Mouse (Mus musculus) liver, embryonic 11.5 days (tissue): Measurements from ENCODE around the gene Ddx54. TPM values are rescaled to one million over a fixed set of nuclear protein-coding genes. Genes with fewer than 3 reads are reported as not detected.
A peak's percentile ranks its signal among the peaks of the same experiment; 100 is the strongest.

Source experiments
- ATAC-seq: fragments of 200-750 bp; cut with Nextera tagmentation; replicated peaks from 2 replicates; pipeline ENCODE4 v1.8.0; 2017; ENCODE audit warnings: moderate number of reproducible peaks, mild to moderate bottlenecking, moderate TSS enrichment, moderate library complexity; ENCODE audit not compliant: low FRiP score
- DNase-seq: peaks from one replicate; pipeline ENCODE4 v3.0.0-alpha.2; 2017; ENCODE audit warnings: low spot score
- H3K27ac ChIP-seq: fragments of 300-500 bp; sonication (generic); 2 replicates; pipeline ENCODE4 v1.5.1; 2014; ENCODE audit warnings: mild to moderate bottlenecking, low read depth, low read length, control low read depth
- H3K27me3 ChIP-seq: fragments of 300-500 bp; sonication (generic); replicated peaks from 2 replicates; pipeline ENCODE4 v1.6.1; 2014; ENCODE audit warnings: low read length, mixed read lengths; ENCODE audit not compliant: control insufficient read depth, insufficient read depth
- H3K36me3 ChIP-seq: fragments of 300-500 bp; sonication (generic); 2 replicates; pipeline ENCODE4 v1.6.1; 2014; ENCODE audit warnings: mild to moderate bottlenecking, low read length, moderate library complexity, mixed read lengths; ENCODE audit not compliant: control insufficient read depth, insufficient read depth
- H3K4me1 ChIP-seq: fragments of 300-500 bp; sonication (generic); replicated peaks from 2 replicates; pipeline ENCODE4 v1.6.1; 2014; ENCODE audit warnings: low read length, mixed read lengths; ENCODE audit not compliant: control insufficient read depth, insufficient read depth
- H3K4me2 ChIP-seq: fragments of 300-500 bp; sonication (generic); 2 replicates; pipeline ENCODE4 v1.6.1; 2014; ENCODE audit warnings: mild to moderate bottlenecking, control low read depth, moderate library complexity
- H3K4me3 ChIP-seq: fragments of 300-500 bp; sonication (generic); 2 replicates; pipeline ENCODE4 v1.5.1; 2014; ENCODE audit warnings: low read depth, low read length, control low read depth
- H3K9ac ChIP-seq: fragments of 300-500 bp; sonication (generic); 2 replicates; pipeline ENCODE4 v1.6.1; 2014; ENCODE audit warnings: low read depth, low read length, control low read depth
- H3K9me3 ChIP-seq: fragments of 300-500 bp; sonication (generic); 2 replicates; pipeline ENCODE4 v1.6.1; 2016; ENCODE audit warnings: low read length, inconsistent platforms, mixed read lengths; ENCODE audit not compliant: control insufficient read depth
- WGBS: fragments of 180-500 bp; shearing (Covaris S2); extraction: QIAGEN DNeasy Blood & Tissue Kit; methylation state at CpG from one replicate; pipeline ENCODE4 v1.1.7; 2014; 5-methylcytosine and 5-hydroxymethylcytosine counted together
- polyA plus RNA-seq: library from polyadenylated mRNA; unstranded; fragments of >200 nt; fragmentation: Nextera tagmentation; extraction: Ambion mirVana; gene quantifications from 2 replicates; pipeline ENCODE4 v1.2.1, GENCODE M21; 2014

Gene Ddx54
- polyA plus RNA-seq, 1 experiment from 2014 or later = 46.7 TPM

DNA sequence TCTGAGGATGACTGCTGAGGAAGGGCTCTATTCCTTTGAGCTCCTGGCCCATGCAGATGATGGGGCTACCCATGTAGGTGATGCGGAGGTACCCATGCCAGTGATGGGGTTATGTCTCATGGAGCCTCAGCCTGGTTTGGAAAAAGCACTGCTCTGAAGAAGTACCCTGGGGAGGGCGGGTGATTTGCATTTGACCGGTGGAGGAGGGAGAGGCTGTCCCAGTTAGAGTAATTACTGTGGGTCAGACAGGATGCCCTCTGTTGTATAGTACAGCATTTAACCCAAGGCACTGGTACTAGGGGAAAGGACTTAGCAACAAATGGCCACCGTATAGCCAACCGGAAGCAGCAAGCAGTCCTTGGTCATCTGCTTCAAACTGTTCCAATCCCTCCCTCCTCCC, 22.3 kb downstream of the Ddx54 start:
- Histone ChIP-seq H3K4me3 (no peak overlapping the region), H3K4me1 (0 out of 2 replicates have a peak, but pooled peaks cover 3% of the 10 kb centered on the region), H3K27me3 (peaks cover 15% of the 10 kb centered on the region), H3K4me2 (no peak overlapping the region), H3K9me3 (no peaks in the 10 kb centered on the region), H3K27ac (no peak overlapping the region), H3K9ac (no peak overlapping the region), H3K36me3 (no peaks in the 10 kb centered on the region)
- DNase-seq = no peak
- no peak for ATAC-seq
- 48% methylated on average over 5 of the region's 5 CpGs for WGBS

GRCm38 (mm10) chr5:120635633-120636032, 23.1 kb downstream of the Ddx54 start:
- Histone ChIP-seq H3K4me3 (no peak overlapping the region), H3K9me3 (no peaks in the 10 kb centered on the region), H3K9ac (no peak overlapping the region), H3K27ac (no peak overlapping the region), H3K4me2 (no peak overlapping the region), H3K27me3 (peaks cover 9% of the 10 kb centered on the region), H3K36me3 (no peaks in the 10 kb centered on the region), H3K4me1 (0 out of 2 replicates have a peak, but pooled peaks cover 3% of the 10 kb centered on the region)
- no peak for DNase-seq
- no peak for ATAC-seq
- WGBS = 81% methylated on average over 5 of the region's 5 CpGs

GRCm38 (mm10) chr5:120640094-120640493, 27.6 kb downstream of the Ddx54 start:
- no peak for DNase-seq
- Histone ChIP-seq H3K27me3 (0 out of 2 replicates have a peak, but pooled peaks cover 7% of the 10 kb centered on the region), H3K36me3 (no peaks in the 10 kb centered on the region), H3K9me3 (no peaks in the 10 kb centered on the region), H3K9ac (no peak overlapping the region), H3K27ac (no peak overlapping the region), H3K4me2 (no peak overlapping the region), H3K4me1 (0 out of 2 replicates have a peak, but pooled peaks cover 3% of the 10 kb centered on the region), H3K4me3 (no peak overlapping the region)
- WGBS = 86% methylated on average over 7 of the region's 7 CpGs
- ATAC-seq = no peak

DNA sequence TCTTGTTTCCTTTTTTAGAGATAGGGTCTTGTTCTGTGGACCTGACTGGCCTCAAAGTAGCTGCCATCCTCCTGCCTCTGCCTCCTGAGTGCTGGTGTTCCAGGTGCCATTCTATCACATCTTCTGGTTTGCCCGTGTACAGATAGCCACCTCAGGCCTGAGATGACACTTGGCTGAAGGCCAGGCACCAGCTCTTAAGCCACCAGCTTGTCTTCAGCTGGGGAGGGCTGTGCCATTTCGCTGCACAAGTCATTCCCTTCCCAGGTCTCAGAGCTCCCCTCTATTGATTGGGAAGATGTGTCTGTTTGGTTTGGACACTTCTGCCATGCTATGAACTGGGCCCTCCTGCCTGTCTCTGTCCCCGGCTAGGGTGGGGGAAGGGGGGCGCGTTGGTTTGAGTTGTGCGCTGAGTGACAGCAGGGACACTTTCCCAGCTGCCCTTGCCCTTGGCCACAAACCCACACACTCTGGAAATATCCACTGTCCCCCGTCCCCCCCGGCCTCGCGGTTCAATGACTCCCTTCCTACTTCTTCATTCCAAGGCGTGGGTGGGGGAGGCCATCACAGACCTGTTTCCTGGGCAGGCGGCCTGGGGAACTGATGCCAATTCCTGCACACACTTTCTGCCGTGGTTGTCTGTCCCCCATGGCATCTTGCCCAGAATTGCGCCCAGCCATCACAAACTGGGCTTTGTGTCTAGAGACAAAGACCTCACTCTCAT, 31.0 kb downstream of the Ddx54 start:
- Histone ChIP-seq H3K4me3 (no peak overlapping the region), H3K9ac (no peak overlapping the region), H3K27ac (no peak overlapping the region), H3K4me2 (no peak overlapping the region), H3K9me3 (no peaks in the 10 kb centered on the region), H3K4me1 (peaks cover 8% of the 10 kb centered on the region), H3K27me3 (peaks cover 27% of the 10 kb centered on the region), H3K36me3 (no peaks in the 10 kb centered on the region)
- DNase-seq (no peak), ATAC-seq (no peak)
- WGBS = 44% methylated on average over 14 of the region's 14 CpGs

DNA sequence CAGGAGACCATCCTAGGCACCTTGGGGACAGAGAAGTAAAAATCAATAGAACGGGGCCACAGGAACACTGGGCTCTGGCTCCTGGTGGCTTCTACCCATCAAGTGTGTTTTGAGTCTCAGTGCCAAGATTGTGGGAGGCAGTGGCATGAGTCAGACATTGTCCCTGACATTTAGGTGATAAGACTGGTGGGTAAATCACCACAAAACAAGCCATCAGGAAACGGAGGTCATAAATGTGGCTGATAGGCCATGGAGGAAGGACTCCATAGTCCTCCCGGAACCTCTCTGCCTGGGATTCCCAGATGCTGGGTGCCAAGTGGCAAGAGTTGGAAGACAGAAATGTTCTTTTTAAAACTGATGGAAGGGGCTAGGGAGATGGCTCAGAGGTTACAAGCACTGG, 31.7 kb downstream of the Ddx54 start:
- Histone ChIP-seq H3K4me1 (peaks cover 14% of the 10 kb centered on the region), H3K4me3 (no peak overlapping the region), H3K4me2 (no peak overlapping the region), H3K27me3 (peaks cover 34% of the 10 kb centered on the region), H3K36me3 (no peaks in the 10 kb centered on the region), H3K9ac (no peak overlapping the region), H3K9me3 (no peaks in the 10 kb centered on the region), H3K27ac (no peak overlapping the region)
- 38% methylated on average over 3 of the region's 3 CpGs for WGBS
- ATAC-seq = no peak
- DNase-seq = no peak

DNA sequence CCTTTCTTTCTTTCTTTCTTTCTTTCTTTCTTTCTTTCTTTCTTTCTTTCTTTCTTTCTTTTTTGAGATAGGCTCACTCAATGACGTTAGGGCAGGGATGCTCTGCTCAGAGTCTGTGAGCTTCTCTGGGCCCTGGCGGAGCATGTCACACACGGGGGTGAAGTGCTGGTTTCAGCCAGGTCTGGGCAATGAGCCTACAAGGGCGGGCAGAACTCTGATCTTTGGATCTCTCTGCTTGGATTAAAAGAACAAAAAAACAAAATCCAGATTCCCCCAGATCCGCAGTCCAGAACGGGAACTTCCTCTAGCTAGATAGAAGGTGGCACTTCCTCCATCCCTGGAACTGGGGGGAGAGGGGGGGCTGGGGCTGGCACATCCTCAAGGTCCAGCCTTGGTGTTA, 33.3 kb downstream of the Ddx54 start:
- WGBS = 51% methylated on average over 6 of the region's 6 CpGs
- Histone ChIP-seq H3K4me2 (no peak overlapping the region), H3K36me3 (no peaks in the 10 kb centered on the region), H3K27ac (no peak overlapping the region), H3K9me3 (no peaks in the 10 kb centered on the region), H3K4me1 (peaks cover 18% of the 10 kb centered on the region), H3K9ac (no peak overlapping the region), H3K27me3 (peaks cover 50% of the 10 kb centered on the region), H3K4me3 (no peak overlapping the region)
- ATAC-seq (no peak), DNase-seq (no peak)

- Histone ChIP-seq H3K4me1 (peaks cover 18% of the 10 kb centered on the region), H3K9ac (no peak overlapping the region), H3K4me2 (no peak overlapping the region), H3K27me3 (peaks cover 53% of the 10 kb centered on the region), H3K36me3 (no peaks in the 10 kb centered on the region), H3K27ac (no peak overlapping the region), H3K4me3 (no peak overlapping the region), H3K9me3 (no peaks in the 10 kb centered on the region)
- WGBS = 58% methylated on average over 4 of the region's 4 CpGs
- no peak for DNase-seq
- ATAC-seq = no peak
Observed at GRCm38 (mm10) chr5:120647361-120647760, 34.8 kb downstream of the Ddx54 start.

DNA sequence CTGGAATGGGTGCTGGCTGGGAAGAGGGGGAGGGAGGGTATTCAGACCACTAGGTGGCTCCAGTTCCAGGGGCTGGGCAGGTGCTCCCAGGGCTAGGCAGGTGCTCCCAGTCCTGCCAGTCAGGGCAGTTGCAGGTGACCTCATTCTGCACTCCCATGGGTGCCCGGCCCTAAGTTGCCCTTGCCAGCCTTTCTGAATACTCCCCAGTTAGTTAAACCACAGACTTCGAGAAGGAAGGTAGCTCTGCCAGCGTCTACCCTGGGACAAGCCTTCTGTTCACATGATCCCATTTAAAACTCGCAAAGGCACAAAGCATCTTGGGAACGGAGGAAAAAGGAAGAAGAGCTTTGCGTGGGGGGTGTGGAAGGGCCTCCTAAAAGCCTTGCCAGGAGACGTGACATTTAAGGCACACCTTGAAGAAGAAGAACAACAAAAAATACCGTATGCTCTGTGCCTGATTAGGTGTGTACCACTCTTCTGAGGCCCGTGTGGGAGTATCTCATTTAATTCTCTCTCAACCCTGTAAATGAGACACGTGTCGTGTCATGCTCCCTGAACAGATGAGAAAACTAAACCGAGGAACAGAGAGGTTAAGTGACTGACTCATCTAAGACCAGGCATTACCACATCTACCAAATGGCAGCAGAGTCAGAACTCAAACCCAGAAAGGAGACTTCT, 35.4 kb downstream of the Ddx54 start:
- Histone ChIP-seq H3K9ac (no peak overlapping the region), H3K36me3 (no peaks in the 10 kb centered on the region), H3K4me2 (peak overlapping the region; percentile 75), H3K27me3 (peaks cover 56% of the 10 kb centered on the region), H3K27ac (no peak overlapping the region), H3K4me3 (no peak overlapping the region), H3K9me3 (no peaks in the 10 kb centered on the region), H3K4me1 (peaks cover 18% of the 10 kb centered on the region)
- 25% methylated on average over 12 of the region's 12 CpGs for WGBS
- DNase-seq (no peak), ATAC-seq (no peak)
